Mouse (Mus musculus): Measurements from ENCODE around the gene Pnp. TPM values are rescaled to one million over a fixed set of nuclear protein-coding genes. Genes with fewer than 3 reads are reported as not detected.

The Pnp gene
- polyA plus RNA-seq, 2 experiments, result 42.1 to 52.6 TPM

- DNase-seq (ENCODE audit: low spot score) (no peak), ATAC-seq (ENCODE audit: low FRiP score, low read depth) (no peak)
- Histone ChIP-seq H3K9me3 (ENCODE audit: control insufficient read depth, low read length) (no peaks in the 10 kb centered on the region), H3K4me2 (replicated peaks; ENCODE audit: low read depth, low read length, severe bottlenecking) (no peak overlapping the region), H3K27me3 (ENCODE audit: control insufficient read depth, insufficient read depth, low read length) (no peaks in the 10 kb centered on the region), H3K4me3 (replicated peaks; ENCODE audit: low read length) (no peak overlapping the region), H3K36me3 (ENCODE audit: control insufficient read depth, insufficient read depth, low read length) (no peaks in the 10 kb centered on the region), H3K9ac (ENCODE audit: low read depth, low read length, severe bottlenecking) (no peak overlapping the region), H3K4me1 (ENCODE audit: control insufficient read depth, insufficient read depth, low read length) (peaks cover 3% of the 10 kb centered on the region), H3K27ac (replicated peaks; ENCODE audit: low read depth, low read length) (no peak overlapping the region)
- TF ChIP-seq POLR2A (IDR thresholded peaks at IDR 0.05; ENCODE audit: borderline replicate concordance, extremely low read depth, insufficient read depth, insufficient read length), result no peak
- WGBS, result 68% methylated on average over 5 of the region's 5 CpGs
Measured at GRCm38 (mm10) chr14:50981837-50982236, 51.0 kb downstream of the Pnp start.

- WGBS, result 82% methylated on average over 2 of the region's 2 CpGs
- Histone ChIP-seq H3K4me2 (replicated peaks; ENCODE audit: low read depth, low read length, severe bottlenecking) (no peak overlapping the region), H3K4me1 (ENCODE audit: control insufficient read depth, insufficient read depth, low read length) (no peaks in the 10 kb centered on the region), H3K9ac (ENCODE audit: low read depth, low read length, severe bottlenecking) (no peak overlapping the region), H3K9me3 (ENCODE audit: control insufficient read depth, low read length) (no peaks in the 10 kb centered on the region), H3K36me3 (ENCODE audit: control insufficient read depth, insufficient read depth, low read length) (no peaks in the 10 kb centered on the region), H3K4me3 (replicated peaks; ENCODE audit: low read length) (no peak overlapping the region), H3K27me3 (ENCODE audit: control insufficient read depth, insufficient read depth, low read length) (no peaks in the 10 kb centered on the region), H3K27ac (replicated peaks; ENCODE audit: low read depth, low read length) (no peak overlapping the region)
- DNase-seq (ENCODE audit: low spot score), result no peak
- no peak for ATAC-seq (ENCODE audit: low FRiP score, low read depth)
- TF ChIP-seq POLR2A (IDR thresholded peaks at IDR 0.05; ENCODE audit: borderline replicate concordance, extremely low read depth, insufficient read depth, insufficient read length), result no peak
Measured at GRCm38 (mm10) chr14:50987668-50988067, 56.8 kb downstream of the Pnp start.

DNA sequence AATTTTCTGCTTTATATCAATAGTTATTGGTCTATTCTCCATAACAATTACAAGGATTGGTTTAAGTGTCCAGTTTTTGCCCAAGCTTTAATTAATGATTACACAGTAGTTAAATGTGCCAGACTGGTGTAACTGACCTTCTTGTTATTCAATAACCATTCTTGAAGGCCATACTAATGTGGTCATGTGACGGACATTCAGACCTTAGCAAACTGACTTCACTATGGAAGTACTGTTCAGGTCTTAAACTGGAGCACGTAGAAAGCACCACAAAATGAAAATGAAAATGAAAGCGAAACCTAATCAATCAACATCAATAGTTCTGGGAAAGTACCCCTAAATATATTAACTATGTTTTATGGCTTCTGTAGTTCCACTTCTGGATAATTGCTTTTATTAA is 60.2 kb downstream of the Pnp start:
- H3K9me3 ChIP-seq (ENCODE audit: control insufficient read depth, low read length), result no peaks in the 10 kb centered on the region
- no peak for DNase-seq (ENCODE audit: low spot score)
- ATAC-seq (ENCODE audit: low FRiP score, low read depth), result no peak
- H3K9ac ChIP-seq (ENCODE audit: low read depth, low read length, severe bottlenecking), result no peak overlapping the region
- H3K4me3 ChIP-seq (replicated peaks; ENCODE audit: low read length), result no peak overlapping the region
- H3K4me1 ChIP-seq (ENCODE audit: control insufficient read depth, insufficient read depth, low read length), result no peaks in the 10 kb centered on the region
- TF ChIP-seq POLR2A (IDR thresholded peaks at IDR 0.05; ENCODE audit: borderline replicate concordance, extremely low read depth, insufficient read depth, insufficient read length), result no peak
- no peak overlapping the region for H3K4me2 ChIP-seq (replicated peaks; ENCODE audit: low read depth, low read length, severe bottlenecking)
- 82% methylated on average over 3 of the region's 3 CpGs for WGBS
- H3K36me3 ChIP-seq (ENCODE audit: control insufficient read depth, insufficient read depth, low read length), result no peaks in the 10 kb centered on the region
- no peaks in the 10 kb centered on the region for H3K27me3 ChIP-seq (ENCODE audit: control insufficient read depth, insufficient read depth, low read length)
- no peak overlapping the region for H3K27ac ChIP-seq (replicated peaks; ENCODE audit: low read depth, low read length)

DNA sequence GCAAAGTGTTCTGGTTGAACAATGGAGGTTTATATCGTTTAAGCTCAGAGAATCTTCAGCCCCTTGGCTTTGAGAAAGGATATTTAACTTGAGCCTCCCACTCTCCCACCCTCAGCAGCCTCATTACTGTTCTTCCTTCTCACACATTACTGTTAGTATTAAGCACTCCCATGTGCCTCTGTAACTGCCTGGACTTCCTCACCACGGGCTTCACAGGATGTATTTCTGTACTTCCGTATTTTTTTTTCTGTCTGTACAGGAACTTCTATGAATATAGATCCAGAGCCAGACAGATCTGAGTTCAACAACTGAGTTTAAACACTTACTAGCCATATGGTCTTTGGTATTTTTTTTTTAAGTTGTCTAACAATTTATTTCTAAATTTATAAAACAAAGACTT is 66.2 kb downstream of the Pnp start:
- no peak overlapping the region for H3K27ac ChIP-seq (replicated peaks; ENCODE audit: low read depth, low read length)
- no peak overlapping the region for H3K9ac ChIP-seq (ENCODE audit: low read depth, low read length, severe bottlenecking)
- H3K27me3 ChIP-seq (ENCODE audit: control insufficient read depth, insufficient read depth, low read length), result no peaks in the 10 kb centered on the region
- no peaks in the 10 kb centered on the region for H3K36me3 ChIP-seq (ENCODE audit: control insufficient read depth, insufficient read depth, low read length)
- ATAC-seq (ENCODE audit: low FRiP score, low read depth) (no peak), DNase-seq (ENCODE audit: low spot score) (no peak)
- 49% methylated on average over 3 of the region's 3 CpGs for WGBS
- H3K4me2 ChIP-seq (replicated peaks; ENCODE audit: low read depth, low read length, severe bottlenecking), result no peak overlapping the region
- TF ChIP-seq POLR2A (IDR thresholded peaks at IDR 0.05; ENCODE audit: borderline replicate concordance, extremely low read depth, insufficient read depth, insufficient read length), result no peak
- H3K9me3 ChIP-seq (ENCODE audit: control insufficient read depth, low read length), result no peaks in the 10 kb centered on the region
- H3K4me1 ChIP-seq (ENCODE audit: control insufficient read depth, insufficient read depth, low read length), result no peaks in the 10 kb centered on the region
- H3K4me3 ChIP-seq (replicated peaks; ENCODE audit: low read length), result no peak overlapping the region

DNA sequence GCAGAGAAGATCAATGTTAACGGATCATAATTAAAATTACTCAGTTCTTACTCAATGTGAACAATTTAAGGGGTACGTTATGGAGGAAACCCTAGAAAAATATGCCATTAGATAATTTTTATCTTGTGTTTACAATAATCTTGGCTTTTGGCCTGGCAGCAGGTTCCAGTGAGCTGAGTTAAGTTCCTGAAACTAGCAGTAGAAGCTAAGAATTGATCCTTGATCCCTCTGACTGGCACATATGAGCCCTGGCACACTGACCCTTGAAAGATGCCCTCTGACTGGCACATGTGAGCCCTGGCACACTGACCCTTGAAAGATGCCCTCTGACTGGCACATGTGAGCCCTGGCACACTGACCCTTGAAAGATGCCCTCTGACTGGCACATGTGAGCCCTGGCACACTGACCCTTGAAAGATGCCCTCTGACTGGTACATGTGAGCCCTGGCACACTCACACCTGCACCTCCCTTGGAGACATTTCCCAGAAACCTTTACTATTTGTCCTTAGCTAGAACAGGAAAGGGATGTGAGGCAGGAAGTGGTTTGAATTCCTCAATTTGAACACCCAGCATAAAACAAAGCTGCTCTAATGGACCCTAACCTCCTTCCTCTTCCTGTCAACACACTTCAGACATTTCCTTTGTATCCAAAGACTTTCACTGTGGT is 67.3 kb downstream of the Pnp start:
- no peaks in the 10 kb centered on the region for H3K36me3 ChIP-seq (ENCODE audit: control insufficient read depth, insufficient read depth, low read length)
- 86% methylated on average over 2 of the region's 2 CpGs for WGBS
- no peak for TF ChIP-seq POLR2A (IDR thresholded peaks at IDR 0.05; ENCODE audit: borderline replicate concordance, extremely low read depth, insufficient read depth, insufficient read length)
- H3K4me3 ChIP-seq (replicated peaks; ENCODE audit: low read length), result no peak overlapping the region
- no peaks in the 10 kb centered on the region for H3K4me1 ChIP-seq (ENCODE audit: control insufficient read depth, insufficient read depth, low read length)
- H3K27ac ChIP-seq (replicated peaks; ENCODE audit: low read depth, low read length), result no peak overlapping the region
- ATAC-seq (ENCODE audit: low FRiP score, low read depth) (no peak), DNase-seq (ENCODE audit: low spot score) (no peak)
- H3K9me3 ChIP-seq (ENCODE audit: control insufficient read depth, low read length), result no peaks in the 10 kb centered on the region
- no peak overlapping the region for H3K9ac ChIP-seq (ENCODE audit: low read depth, low read length, severe bottlenecking)
- H3K4me2 ChIP-seq (replicated peaks; ENCODE audit: low read depth, low read length, severe bottlenecking), result no peak overlapping the region
- no peaks in the 10 kb centered on the region for H3K27me3 ChIP-seq (ENCODE audit: control insufficient read depth, insufficient read depth, low read length)
